Mouse (Mus musculus) liver, embryonic 13.5 days (tissue): ENCODE data around the gene Cfap44. TPM values are rescaled to one million over a fixed set of nuclear protein-coding genes. Genes with fewer than 3 reads are reported as not detected.
"Not testable (repeated sequence)": the region's sequence is repeated elsewhere in the genome, so short reads cannot be mapped to it uniquely, and the experiment has no call there.

Experiments used
- ATAC-seq: fragments of 200-750 bp; cut with Nextera tagmentation; 2 replicates; pipeline ENCODE4 v1.8.0; 2017; ENCODE audit warnings: low read depth, mild to moderate bottlenecking, moderate number of reproducible peaks, moderate library complexity
- DNase-seq: peaks from one replicate; pipeline ENCODE4 v3.0.0; 2022
- H3K27ac ChIP-seq: fragments of 300-500 bp; sonication (generic); 2 replicates; pipeline ENCODE4 v1.5.1; 2015; ENCODE audit warnings: moderate library complexity, mild to moderate bottlenecking, inconsistent platforms
- H3K27me3 ChIP-seq: fragments of 300-500 bp; sonication (generic); 2 replicates; pipeline ENCODE4 v1.6.1; 2015; ENCODE audit warnings: mild to moderate bottlenecking, inconsistent platforms
- H3K36me3 ChIP-seq: fragments of 300-500 bp; sonication (generic); 2 replicates; pipeline ENCODE4 v1.6.1; 2015; ENCODE audit warnings: mild to moderate bottlenecking, inconsistent platforms
- H3K4me1 ChIP-seq: fragments of 300-500 bp; sonication (generic); replicated peaks from 2 replicates; pipeline ENCODE4 v1.6.1; 2015; ENCODE audit warnings: inconsistent platforms
- H3K4me2 ChIP-seq: fragments of 300-500 bp; sonication (generic); 2 replicates; pipeline ENCODE4 v1.6.1; 2015; ENCODE audit warnings: inconsistent platforms, mild to moderate bottlenecking, moderate library complexity
- H3K4me3 ChIP-seq: fragments of 300-500 bp; sonication (generic); replicated peaks from 2 replicates; pipeline ENCODE4 v1.5.1; 2015; ENCODE audit warnings: mild to moderate bottlenecking, inconsistent platforms
- H3K9ac ChIP-seq: fragments of 300-500 bp; sonication (generic); 2 replicates; pipeline ENCODE4 v1.6.1; 2015; ENCODE audit warnings: mild to moderate bottlenecking, inconsistent platforms
- H3K9me3 ChIP-seq: fragments of 300-500 bp; sonication (generic); replicated peaks from 2 replicates; pipeline ENCODE4 v1.6.1; 2016; ENCODE audit warnings: inconsistent platforms
- WGBS: fragments of 180-500 bp; shearing (Covaris S2); methylation state at CpG from one replicate; pipeline ENCODE4 v1.1.7; 2015; ENCODE audit not compliant: insufficient replicate concordance; 5-methylcytosine and 5-hydroxymethylcytosine counted together
- polyA plus RNA-seq: library from polyadenylated mRNA; unstranded; fragments of >200 nt; fragmentation: Nextera tagmentation; extraction: Ambion mirVana; gene quantifications from 2 replicates; pipeline ENCODE4 v1.2.1, GENCODE M21; 2015

The Cfap44 gene
- polyA plus RNA-seq, 1 experiment from 2014 or later: 0.29 TPM

DNA sequence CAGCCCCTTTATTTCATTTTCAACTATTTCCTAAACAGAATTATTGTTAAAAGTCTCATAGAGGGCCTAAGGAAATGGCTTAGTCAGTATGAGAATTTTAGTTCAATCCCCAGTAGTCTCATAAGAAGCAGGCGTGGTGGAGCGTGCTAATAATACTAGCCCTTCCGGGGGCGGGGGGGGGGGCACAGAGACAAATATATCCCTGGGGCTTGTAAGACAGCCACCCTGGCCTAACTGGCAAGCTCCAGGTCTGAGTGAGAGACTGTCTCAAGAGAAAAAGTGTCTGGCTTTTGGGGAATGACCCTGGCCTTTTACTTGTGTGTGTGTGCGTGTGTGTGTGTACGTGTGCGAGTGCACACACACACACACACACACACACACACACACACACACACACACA is 40.3 kb downstream of the Cfap44 start:
- no peak overlapping the region for H3K4me2 ChIP-seq
- no peaks in the 10 kb centered on the region for H3K27me3 ChIP-seq
- no peak overlapping the region for H3K9ac ChIP-seq
- H3K4me3 ChIP-seq: no peak overlapping the region
- ATAC-seq (no peak), DNase-seq (no peak)
- H3K9me3 ChIP-seq: no peaks in the 10 kb centered on the region
- H3K27ac ChIP-seq: no peak overlapping the region
- 76% methylated on average over 7 of the region's 7 CpGs for WGBS
- H3K4me1 ChIP-seq: no peaks in the 10 kb centered on the region
- no peaks in the 10 kb centered on the region for H3K36me3 ChIP-seq

DNA sequence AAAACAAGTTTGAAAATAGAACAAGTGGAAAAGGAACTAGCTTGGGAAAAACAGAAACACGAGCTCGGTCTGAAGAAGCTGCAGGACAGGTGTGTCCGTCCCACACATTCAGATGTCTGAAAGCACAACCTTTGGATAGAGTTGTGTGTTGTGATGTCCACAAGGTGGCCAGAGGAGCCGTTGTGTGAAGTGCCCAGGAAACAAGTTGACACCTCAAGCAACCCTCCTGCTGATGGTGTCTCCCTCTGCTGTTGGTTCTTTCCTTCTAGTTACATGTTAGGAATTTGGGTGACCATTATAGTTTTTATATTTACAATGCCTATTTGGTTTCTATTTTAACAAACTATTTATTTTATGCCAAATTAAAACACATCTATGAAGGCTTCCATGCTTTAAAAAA is 40.9 kb downstream of the Cfap44 start:
- Histone ChIP-seq H3K4me1 (no peaks in the 10 kb centered on the region), H3K27ac (no peak overlapping the region), H3K9ac (no peak overlapping the region), H3K27me3 (no peaks in the 10 kb centered on the region), H3K36me3 (no peaks in the 10 kb centered on the region), H3K4me3 (no peak overlapping the region), H3K4me2 (no peak overlapping the region), H3K9me3 (no peaks in the 10 kb centered on the region)
- ATAC-seq (no peak), DNase-seq (no peak)
- WGBS: 43% methylated on average over 4 of the region's 4 CpGs

DNA sequence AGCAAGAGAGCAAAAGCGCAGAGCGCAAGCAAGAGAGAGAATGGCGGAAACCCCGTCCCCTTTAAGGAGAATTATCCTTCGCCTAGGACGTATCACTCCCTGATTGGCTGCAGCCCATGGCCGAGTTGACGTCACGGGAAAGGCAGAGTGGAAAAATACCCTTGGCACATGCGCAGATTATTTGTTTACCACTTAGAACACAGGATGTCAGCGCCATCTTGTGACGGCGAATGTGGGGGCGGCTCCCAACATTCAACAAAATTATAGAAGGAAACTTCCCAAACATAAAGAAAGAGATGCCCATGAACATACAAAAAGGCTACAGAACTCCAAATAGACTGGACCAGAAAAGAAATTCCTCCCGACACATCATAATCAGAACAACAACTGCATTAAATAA is 47.3 kb downstream of the Cfap44 start:
- not testable (repeated sequence) for H3K4me3 ChIP-seq, H3K9me3 ChIP-seq, H3K9ac ChIP-seq, H3K36me3 ChIP-seq, H3K27me3 ChIP-seq, H3K4me2 ChIP-seq, DNase-seq, H3K27ac ChIP-seq, H3K4me1 ChIP-seq, ATAC-seq
- 89% methylated on average over 15 of the region's 15 CpGs for WGBS

DNA sequence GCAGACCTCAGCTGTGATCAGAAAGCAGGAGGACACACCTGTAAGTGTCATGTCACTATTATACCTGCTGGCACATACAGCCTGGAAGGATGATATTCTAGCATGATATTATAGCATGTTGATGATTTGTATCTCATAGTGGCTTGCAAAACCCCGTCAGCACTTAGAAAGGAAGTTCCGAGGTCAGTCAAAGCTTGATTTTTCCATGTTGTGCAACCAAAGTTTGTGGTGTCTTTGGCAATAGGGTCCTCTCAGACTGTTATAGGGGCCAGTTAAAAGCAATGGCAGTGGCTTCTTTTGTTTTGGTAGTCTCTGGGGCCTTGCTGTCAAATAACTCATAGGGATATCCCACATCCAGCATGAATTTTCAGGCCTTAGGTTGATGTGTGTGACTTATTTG is 63.3 kb downstream of the Cfap44 start:
- Histone ChIP-seq H3K9ac (no peak overlapping the region), H3K27ac (no peak overlapping the region), H3K4me1 (no peaks in the 10 kb centered on the region), H3K4me3 (no peak overlapping the region), H3K36me3 (no peaks in the 10 kb centered on the region), H3K9me3 (no peaks in the 10 kb centered on the region), H3K4me2 (no peak overlapping the region), H3K27me3 (no peaks in the 10 kb centered on the region)
- DNase-seq (no peak), ATAC-seq (no peak)
- 38% methylated on average over 2 of the region's 2 CpGs for WGBS

DNA sequence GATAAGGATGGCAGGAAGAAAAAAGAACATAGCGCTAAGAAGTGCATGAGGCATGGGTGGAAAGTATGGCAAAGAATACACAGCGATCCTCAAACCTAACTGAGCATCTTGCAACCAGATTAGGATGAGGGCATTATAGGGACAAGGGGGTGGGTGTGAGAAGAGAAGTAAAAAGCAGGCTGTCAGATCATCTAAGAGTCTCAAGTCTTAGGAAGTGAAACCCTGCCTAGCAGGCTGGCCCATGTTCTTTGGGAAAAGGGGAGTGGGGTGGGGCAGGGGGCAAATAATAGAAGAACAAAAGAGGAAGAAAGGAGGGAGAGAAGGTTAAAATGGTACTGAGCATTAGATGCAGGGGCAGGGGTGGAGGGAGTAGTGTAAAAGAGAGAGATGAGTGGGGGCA is 64.2 kb downstream of the Cfap44 start:
- WGBS: 68% methylated on average over 2 of the region's 2 CpGs

DNA sequence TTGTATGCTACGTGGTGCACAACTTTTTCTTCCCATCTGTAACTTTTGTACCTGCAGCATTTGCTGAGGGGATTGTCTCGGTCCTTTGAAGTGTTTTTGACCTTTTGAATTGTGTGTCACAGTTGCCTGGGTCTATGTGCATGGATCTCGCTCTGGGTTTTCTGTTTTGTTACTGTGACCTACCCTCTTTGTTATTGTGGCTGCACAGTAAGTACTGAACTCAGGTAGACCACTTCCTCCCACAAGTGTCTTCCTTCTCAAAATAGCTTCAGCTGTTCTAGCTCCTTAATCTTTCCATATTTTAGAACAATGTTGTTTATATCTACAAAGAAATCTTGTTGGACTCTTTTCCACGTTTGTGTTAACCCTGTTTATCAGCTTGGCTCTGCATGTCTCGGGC is 66.3 kb downstream of the Cfap44 start:
- Histone ChIP-seq H3K27ac (no peak overlapping the region), H3K9ac (no peak overlapping the region), H3K4me2 (no peak overlapping the region), H3K36me3 (no peaks in the 10 kb centered on the region), H3K4me1 (no peaks in the 10 kb centered on the region), H3K27me3 (no peaks in the 10 kb centered on the region), H3K4me3 (no peak overlapping the region), H3K9me3 (no peaks in the 10 kb centered on the region)
- ATAC-seq (no peak), DNase-seq (no peak)
- 47% methylated on average over 5 of the region's 5 CpGs for WGBS

More for the DNA sequence above, 64.2 kb downstream of the Cfap44 start:
- Histone ChIP-seq H3K4me1 (no peaks in the 10 kb centered on the region), H3K9ac (no peak overlapping the region), H3K27me3 (no peaks in the 10 kb centered on the region), H3K36me3 (no peaks in the 10 kb centered on the region), H3K4me2 (no peak overlapping the region), H3K9me3 (no peaks in the 10 kb centered on the region), H3K4me3 (no peak overlapping the region), H3K27ac (no peak overlapping the region)
- DNase-seq: no peak
- ATAC-seq: no peak

DNA sequence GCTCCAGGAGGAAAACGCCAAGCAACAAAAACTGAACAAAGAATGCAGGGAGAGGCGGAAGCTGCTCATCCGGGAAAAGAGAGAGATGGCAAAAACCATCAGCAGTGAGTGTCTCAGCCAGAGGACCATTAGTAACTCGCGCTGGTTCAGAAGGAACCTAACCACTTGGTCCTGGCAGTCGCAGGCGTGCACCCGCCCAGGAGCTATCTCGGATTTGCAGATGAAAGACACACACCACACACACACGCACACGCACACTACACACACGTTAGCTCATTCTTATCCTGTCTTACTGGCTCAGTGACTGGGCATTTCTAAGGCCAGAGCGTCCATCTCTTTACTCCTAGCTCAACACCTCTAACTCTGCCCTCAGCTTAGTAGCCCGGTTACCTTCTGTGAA is 80.7 kb downstream of the Cfap44 start:
- Histone ChIP-seq H3K9me3 (no peaks in the 10 kb centered on the region), H3K36me3 (no peaks in the 10 kb centered on the region), H3K4me1 (no peaks in the 10 kb centered on the region), H3K9ac (no peak overlapping the region), H3K4me3 (no peak overlapping the region), H3K27me3 (no peaks in the 10 kb centered on the region), H3K27ac (no peak overlapping the region), H3K4me2 (no peak overlapping the region)
- DNase-seq (peak; percentile 68), ATAC-seq (no peak)
- 62% methylated on average over 14 of the region's 14 CpGs for WGBS

DNA sequence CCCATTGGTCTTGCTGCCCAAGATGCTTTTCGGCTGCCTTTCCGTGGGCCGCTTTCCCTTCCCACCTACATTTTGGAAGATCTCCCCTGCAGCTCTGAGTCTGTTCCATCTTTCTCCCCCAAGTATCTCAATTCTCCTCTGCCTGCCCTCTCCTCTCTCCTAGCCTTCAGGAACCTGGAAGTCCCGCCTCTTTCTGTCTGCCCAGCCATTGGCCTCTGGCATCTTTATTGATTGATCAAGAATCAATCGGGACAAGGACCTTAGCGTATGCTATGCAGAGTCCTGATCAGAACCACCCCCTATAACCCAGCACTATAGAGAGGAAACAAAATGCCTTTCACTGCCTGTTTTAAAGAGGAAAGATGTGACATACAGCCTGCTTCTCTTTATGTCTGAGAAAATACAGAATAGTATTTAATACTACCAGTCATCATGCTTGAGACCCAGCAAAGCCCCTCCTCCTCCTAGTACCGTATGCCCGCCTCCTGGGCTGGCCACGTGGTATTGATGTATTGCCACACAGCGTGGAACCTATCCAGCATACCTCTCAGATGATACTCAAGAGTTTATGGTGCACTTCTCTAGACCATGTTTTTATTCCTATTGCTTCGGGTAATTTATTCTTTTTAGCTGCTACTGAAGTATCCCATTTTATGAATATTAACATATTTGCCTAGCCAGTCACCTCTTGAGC is 81.2 kb downstream of the Cfap44 start:
- DNase-seq (peak; percentile 29), ATAC-seq (no peak)
- WGBS: 71% methylated on average over 11 of the region's 11 CpGs
- Histone ChIP-seq H3K36me3 (no peaks in the 10 kb centered on the region), H3K4me1 (no peaks in the 10 kb centered on the region), H3K4me3 (no peak overlapping the region), H3K9ac (no peak overlapping the region), H3K9me3 (no peaks in the 10 kb centered on the region), H3K4me2 (no peak overlapping the region), H3K27ac (no peak overlapping the region), H3K27me3 (no peaks in the 10 kb centered on the region)

DNA sequence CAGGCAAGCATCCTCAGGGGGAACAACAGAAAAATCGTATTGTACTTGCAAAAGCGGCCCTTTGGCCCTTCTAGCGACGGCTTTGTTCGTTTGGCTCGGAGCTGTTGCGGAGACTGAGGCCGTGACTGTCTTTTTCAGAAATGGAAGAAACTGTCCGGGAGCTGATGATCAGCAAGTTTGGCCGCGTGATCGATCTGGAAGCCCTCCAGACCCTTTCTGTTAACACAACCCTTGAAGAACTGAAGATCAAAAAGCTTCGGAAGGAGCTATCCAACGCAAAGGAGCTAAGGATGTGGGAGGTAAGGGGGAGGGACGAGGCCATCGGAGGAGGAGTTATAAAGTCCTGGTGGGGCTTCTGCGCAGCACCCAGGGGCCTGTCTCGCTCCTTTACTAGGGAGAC is 84.2 kb downstream of the Cfap44 start:
- WGBS: 37% methylated on average over 18 of the region's 18 CpGs
- no peak overlapping the region for H3K4me3 ChIP-seq
- ATAC-seq: no peak
- H3K36me3 ChIP-seq: no peaks in the 10 kb centered on the region
- H3K27me3 ChIP-seq: no peaks in the 10 kb centered on the region
- no peak overlapping the region for H3K4me2 ChIP-seq
- no peak overlapping the region for H3K27ac ChIP-seq
- H3K4me1 ChIP-seq: no peaks in the 10 kb centered on the region
- H3K9ac ChIP-seq: no peak overlapping the region
- DNase-seq: no peak
- H3K9me3 ChIP-seq: no peaks in the 10 kb centered on the region

DNA sequence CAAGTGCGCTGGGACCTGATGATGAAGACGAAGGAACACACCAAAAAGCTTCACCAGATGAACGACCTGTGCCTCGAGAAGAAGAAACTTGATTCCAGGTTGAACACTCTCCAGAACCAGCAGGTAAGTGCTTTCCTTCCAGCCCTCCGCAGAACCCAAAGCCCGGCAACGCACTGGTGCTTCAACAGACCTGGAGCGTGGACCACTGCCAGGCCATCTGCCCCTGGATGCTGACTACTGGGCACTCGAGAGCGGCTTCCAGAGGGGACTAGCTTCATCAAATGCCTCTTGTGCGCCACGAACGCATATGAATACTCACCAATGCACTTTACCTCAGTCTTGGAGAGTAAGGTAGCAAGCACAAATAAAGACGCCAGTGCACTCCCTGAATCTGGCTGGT is 85.3 kb downstream of the Cfap44 start:
- H3K4me2 ChIP-seq: no peak overlapping the region
- H3K4me1 ChIP-seq: no peaks in the 10 kb centered on the region
- no peaks in the 10 kb centered on the region for H3K9me3 ChIP-seq
- no peaks in the 10 kb centered on the region for H3K27me3 ChIP-seq
- H3K9ac ChIP-seq: no peak overlapping the region
- ATAC-seq: no peak
- 70% methylated on average over 14 of the region's 14 CpGs for WGBS
- no peaks in the 10 kb centered on the region for H3K36me3 ChIP-seq
- DNase-seq: no peak
- H3K27ac ChIP-seq: no peak overlapping the region
- no peak overlapping the region for H3K4me3 ChIP-seq

DNA sequence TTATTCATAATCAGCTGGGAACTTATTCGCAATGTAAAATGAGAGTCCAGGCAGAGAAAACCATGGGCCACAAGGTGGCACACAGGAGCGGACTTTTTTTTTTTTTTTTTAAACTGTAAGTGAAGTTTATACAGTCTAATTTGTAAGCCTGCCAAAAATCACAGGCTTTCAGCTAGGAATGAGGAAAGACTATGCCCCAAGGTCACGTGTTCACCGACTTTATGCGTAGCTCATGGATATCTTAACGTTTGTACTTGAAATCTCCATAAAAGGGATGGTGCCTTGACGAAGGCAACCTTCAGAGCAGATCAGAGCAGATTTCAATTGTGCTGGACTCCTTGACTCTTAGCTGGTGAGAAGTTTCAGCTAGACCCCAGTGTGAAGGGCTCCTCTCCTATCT is 86.0 kb downstream of the Cfap44 start:
- DNase-seq (no peak), ATAC-seq (no peak)
- H3K9ac ChIP-seq: no peak overlapping the region
- no peaks in the 10 kb centered on the region for H3K27me3 ChIP-seq
- no peaks in the 10 kb centered on the region for H3K9me3 ChIP-seq
- no peaks in the 10 kb centered on the region for H3K4me1 ChIP-seq
- 53% methylated on average over 7 of the region's 7 CpGs for WGBS
- H3K27ac ChIP-seq: no peak overlapping the region
- H3K4me2 ChIP-seq: no peak overlapping the region
- H3K36me3 ChIP-seq: no peaks in the 10 kb centered on the region
- H3K4me3 ChIP-seq: no peak overlapping the region
